Mouse (Mus musculus): ENCODE measurements around the gene Sccpdh.
A peak's percentile ranks its signal among the peaks of the same experiment; 100 is the strongest.
"Not testable (repeated sequence)": the region's sequence is repeated elsewhere in the genome, so short reads cannot be mapped to it uniquely, and the experiment has no call there.

Sccpdh gene

GRCm38 (mm10) chr1:179704150-179704549, 36.1 kb downstream of the Sccpdh start:
- Histone ChIP-seq H3K9me3 (ENCODE audit: low read length) (peaks cover 6% of the 10 kb centered on the region; the same call in 1 of the 2 replicates), H3K4me3 (replicated peaks; ENCODE audit: low read length) (no peak overlapping the region)

GRCm38 (mm10) chr1:179705154-179705553, 37.1 kb downstream of the Sccpdh start:
- Histone ChIP-seq H3K4me3 (replicated peaks; ENCODE audit: low read length) (no peak overlapping the region), H3K36me3 (ENCODE audit: insufficient read depth, low read length) (no peaks in the 10 kb centered on the region), H3K4me1 (replicated peaks; ENCODE audit: low read depth, low read length) (0 out of 2 replicates have a peak, but pooled peaks cover 5% of the 10 kb centered on the region), H3K9me3 (ENCODE audit: low read length) (peaks cover 6% of the 10 kb centered on the region; the same call in 1 of the 2 replicates), H3K27me3 (ENCODE audit: insufficient read depth, low read length) (0 out of 2 replicates have a peak, but pooled peaks cover 6% of the 10 kb centered on the region)
- TF ChIP-seq CTCF (conservative IDR thresholded peaks at IDR 0.05; ENCODE audit: low read length) = no peak
- no peak for TF ChIP-seq POU5F1 (IDR thresholded peaks at IDR 0.05; ENCODE audit: borderline replicate concordance, low read length)

More at GRCm38 (mm10) chr1:179704150-179704549, 36.1 kb downstream of the Sccpdh start:
- H3K36me3 ChIP-seq (ENCODE audit: insufficient read depth, low read length) = no peaks in the 10 kb centered on the region
- H3K4me1 ChIP-seq (replicated peaks; ENCODE audit: low read depth, low read length) = 0 out of 2 replicates have a peak, but pooled peaks cover 5% of the 10 kb centered on the region
- 0 out of 2 replicates have a peak, but pooled peaks cover 7% of the 10 kb centered on the region for H3K27me3 ChIP-seq (ENCODE audit: insufficient read depth, low read length)
- no peak for TF ChIP-seq POU5F1 (IDR thresholded peaks at IDR 0.05; ENCODE audit: borderline replicate concordance, low read length)
- no peak for TF ChIP-seq NANOG (IDR thresholded peaks at IDR 0.05; ENCODE audit: borderline replicate concordance, low read length)
- no peak for TF ChIP-seq CTCF (conservative IDR thresholded peaks at IDR 0.05; ENCODE audit: low read length)

DNA sequence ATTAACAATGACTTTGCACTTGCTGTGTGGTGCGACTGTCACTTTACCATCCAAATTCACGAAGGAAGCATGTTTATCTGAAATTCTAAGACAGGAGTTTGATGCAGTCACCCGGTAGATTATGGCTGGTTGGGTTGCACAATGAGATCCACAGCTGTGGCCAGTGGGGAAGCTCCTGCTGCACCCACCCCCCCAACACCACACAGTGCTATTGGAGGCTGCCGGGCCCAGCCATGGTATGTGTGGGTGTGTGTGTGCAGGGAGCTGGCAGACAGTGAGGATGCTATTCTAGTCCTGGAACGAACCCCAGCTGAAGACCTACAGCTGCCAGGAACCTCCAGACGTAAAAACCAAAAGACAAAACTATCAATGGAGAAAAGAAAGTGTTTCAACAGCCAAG, 41.4 kb downstream of the Sccpdh start:
- H3K27me3 ChIP-seq (ENCODE audit: insufficient read depth, low read length) = peaks cover 13% of the 10 kb centered on the region; the same call in 1 of the 2 replicates
- no peak overlapping the region for H3K4me3 ChIP-seq (replicated peaks; ENCODE audit: low read length)
- TF ChIP-seq POU5F1 (IDR thresholded peaks at IDR 0.05; ENCODE audit: borderline replicate concordance, low read length) = no peak
- TF ChIP-seq CTCF (conservative IDR thresholded peaks at IDR 0.05; ENCODE audit: low read length) = no peak
- TF ChIP-seq NANOG (IDR thresholded peaks at IDR 0.05; ENCODE audit: borderline replicate concordance, low read length) = no peak
- H3K4me1 ChIP-seq (replicated peaks; ENCODE audit: low read depth, low read length) = peaks cover 5% of the 10 kb centered on the region; the same call in 1 of the 2 replicates
- no peaks in the 10 kb centered on the region for H3K36me3 ChIP-seq (ENCODE audit: insufficient read depth, low read length)
- H3K9me3 ChIP-seq (ENCODE audit: low read length) = peaks cover 6% of the 10 kb centered on the region; the same call in 1 of the 2 replicates

GRCm38 (mm10) chr1:179710739-179711138, 42.7 kb downstream of the Sccpdh start:
- Histone ChIP-seq H3K4me3 (replicated peaks; ENCODE audit: low read length) (no peak overlapping the region), H3K9me3 (ENCODE audit: low read length) (peaks cover 11% of the 10 kb centered on the region), H3K4me1 (replicated peaks; ENCODE audit: low read depth, low read length) (peaks cover 5% of the 10 kb centered on the region; the same call in 1 of the 2 replicates), H3K27me3 (ENCODE audit: insufficient read depth, low read length) (peaks cover 13% of the 10 kb centered on the region; the same call in 1 of the 2 replicates), H3K36me3 (ENCODE audit: insufficient read depth, low read length) (no peaks in the 10 kb centered on the region)
- no peak for TF ChIP-seq NANOG (IDR thresholded peaks at IDR 0.05; ENCODE audit: borderline replicate concordance, low read length)

DNA sequence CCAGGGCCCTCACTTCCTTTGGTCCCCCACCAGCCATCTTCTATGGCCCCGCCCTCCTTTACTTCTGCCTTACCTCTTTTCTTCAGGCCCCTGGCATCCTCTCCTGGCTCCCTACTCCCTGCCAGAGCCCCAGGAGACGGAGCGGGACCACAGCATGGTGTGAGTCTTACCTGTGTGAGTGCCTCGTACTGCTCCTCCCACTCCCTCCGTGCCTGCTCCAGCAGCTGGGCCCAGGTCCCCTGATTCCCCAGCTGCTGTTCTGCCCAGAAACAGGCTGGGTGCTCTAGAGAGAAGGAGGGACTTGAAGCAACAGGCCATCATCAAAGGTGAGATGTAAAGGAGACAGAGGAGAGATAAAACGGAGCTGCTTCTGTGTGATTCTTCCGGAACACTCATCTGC, 44.6 kb downstream of the Sccpdh start:
- Histone ChIP-seq H3K36me3 (ENCODE audit: insufficient read depth, low read length) (no peaks in the 10 kb centered on the region), H3K4me1 (replicated peaks; ENCODE audit: low read depth, low read length) (peaks cover 5% of the 10 kb centered on the region; the same call in 1 of the 2 replicates), H3K9me3 (ENCODE audit: low read length) (peaks cover 23% of the 10 kb centered on the region), H3K4me3 (replicated peaks; ENCODE audit: low read length) (peak overlapping the region; percentile 46; the same call in 1 of the 2 replicates), H3K27me3 (ENCODE audit: insufficient read depth, low read length) (peaks cover 6% of the 10 kb centered on the region; the same call in 1 of the 2 replicates)
- no peak for TF ChIP-seq POU5F1 (IDR thresholded peaks at IDR 0.05; ENCODE audit: borderline replicate concordance, low read length)
- no peak for TF ChIP-seq NANOG (IDR thresholded peaks at IDR 0.05; ENCODE audit: borderline replicate concordance, low read length)
- TF ChIP-seq CTCF (conservative IDR thresholded peaks at IDR 0.05; ENCODE audit: low read length) = no peak

GRCm38 (mm10) chr1:179713367-179713766, 45.4 kb downstream of the Sccpdh start:
- TF ChIP-seq POU5F1 (IDR thresholded peaks at IDR 0.05; ENCODE audit: borderline replicate concordance, low read length) = no peak
- no peak for TF ChIP-seq NANOG (IDR thresholded peaks at IDR 0.05; ENCODE audit: borderline replicate concordance, low read length)
- TF ChIP-seq CTCF (conservative IDR thresholded peaks at IDR 0.05; ENCODE audit: low read length) = peak; percentile 27
- H3K27me3 ChIP-seq (ENCODE audit: insufficient read depth, low read length) = peaks cover 6% of the 10 kb centered on the region; the same call in 1 of the 2 replicates
- no peak overlapping the region for H3K4me3 ChIP-seq (replicated peaks; ENCODE audit: low read length)
- H3K36me3 ChIP-seq (ENCODE audit: insufficient read depth, low read length) = no peaks in the 10 kb centered on the region
- H3K9me3 ChIP-seq (ENCODE audit: low read length) = peaks cover 26% of the 10 kb centered on the region
- H3K4me1 ChIP-seq (replicated peaks; ENCODE audit: low read depth, low read length) = peaks cover 5% of the 10 kb centered on the region; the same call in 1 of the 2 replicates

GRCm38 (mm10) chr1:179715289-179715688, 47.3 kb downstream of the Sccpdh start:
- peaks cover 26% of the 10 kb centered on the region for H3K9me3 ChIP-seq (ENCODE audit: low read length)
- not testable (repeated sequence) for H3K4me1 ChIP-seq (replicated peaks; ENCODE audit: low read depth, low read length); H3K36me3 ChIP-seq (ENCODE audit: insufficient read depth, low read length); H3K27me3 ChIP-seq (ENCODE audit: insufficient read depth, low read length); H3K4me3 ChIP-seq (replicated peaks; ENCODE audit: low read length)

- peaks cover 5% of the 10 kb centered on the region; the same call in 1 of the 2 replicates for H3K27me3 ChIP-seq (ENCODE audit: insufficient read depth, low read length)
- no peaks in the 10 kb centered on the region for H3K36me3 ChIP-seq (ENCODE audit: insufficient read depth, low read length)
Observed at GRCm38 (mm10) chr1:179715786-179716185, 47.8 kb downstream of the Sccpdh start.

More at GRCm38 (mm10) chr1:179715786-179716185, 47.8 kb downstream of the Sccpdh start:
- Histone ChIP-seq H3K4me1 (replicated peaks; ENCODE audit: low read depth, low read length) (peaks cover 5% of the 10 kb centered on the region; the same call in 1 of the 2 replicates), H3K9me3 (ENCODE audit: low read length) (peaks cover 26% of the 10 kb centered on the region), H3K4me3 (replicated peaks; ENCODE audit: low read length) (no peak overlapping the region)
- no peak for TF ChIP-seq CTCF (conservative IDR thresholded peaks at IDR 0.05; ENCODE audit: low read length)
- no peak for TF ChIP-seq POU5F1 (IDR thresholded peaks at IDR 0.05; ENCODE audit: borderline replicate concordance, low read length)
- TF ChIP-seq NANOG (IDR thresholded peaks at IDR 0.05; ENCODE audit: borderline replicate concordance, low read length) = no peak
